Mouse (Mus musculus) embryonic facial prominence, embryonic 15.5 days (tissue): Measurements from ENCODE around the gene Tspan18. TPM values are rescaled to one million over a fixed set of nuclear protein-coding genes. Genes with fewer than 3 reads are reported as not detected.
A peak's percentile ranks its signal among the peaks of the same experiment; 100 is the strongest.

ENCODE experiments used
- ATAC-seq: fragments of 200-750 bp; cut with Nextera tagmentation; 2 replicates; pipeline ENCODE4 v1.8.0; 2017; ENCODE audit warnings: low read depth, moderate TSS enrichment; ENCODE audit not compliant: insufficient number of reproducible peaks, low FRiP score, low TSS enrichment
- H3K27ac ChIP-seq: fragments of 300-500 bp; sonication (generic); replicated peaks from 2 replicates; pipeline ENCODE4 v1.5.1; 2015; ENCODE audit warnings: mild to moderate bottlenecking, inconsistent platforms
- H3K27me3 ChIP-seq: fragments of 300-500 bp; sonication (generic); 2 replicates; pipeline ENCODE4 v1.6.1; 2015; ENCODE audit warnings: inconsistent platforms
- H3K36me3 ChIP-seq: fragments of 300-500 bp; sonication (generic); 2 replicates; pipeline ENCODE4 v1.6.1; 2015; ENCODE audit warnings: mild to moderate bottlenecking, inconsistent platforms
- H3K4me1 ChIP-seq: fragments of 300-500 bp; sonication (generic); 2 replicates; pipeline ENCODE4 v1.6.1; 2015; ENCODE audit warnings: inconsistent platforms
- H3K4me2 ChIP-seq: fragments of 300-500 bp; sonication (generic); replicated peaks from 2 replicates; pipeline ENCODE4 v1.6.1; 2015; ENCODE audit warnings: mild to moderate bottlenecking, inconsistent platforms
- H3K4me3 ChIP-seq: fragments of 300-500 bp; sonication (generic); replicated peaks from 2 replicates; pipeline ENCODE4 v1.5.1; 2015; ENCODE audit warnings: mild to moderate bottlenecking, inconsistent platforms
- H3K9ac ChIP-seq: fragments of 300-500 bp; sonication (generic); 2 replicates; pipeline ENCODE4 v1.6.1; 2015; ENCODE audit warnings: inconsistent platforms
- H3K9me3 ChIP-seq: fragments of 300-500 bp; sonication (generic); replicated peaks from 2 replicates; pipeline ENCODE4 v1.6.1; 2016; ENCODE audit warnings: inconsistent platforms
- WGBS: fragments of 180-500 bp; shearing (Covaris S2); methylation state at CpG from one replicate; pipeline ENCODE4 v1.1.7; 2015; 5-methylcytosine and 5-hydroxymethylcytosine counted together
- polyA plus RNA-seq: library from polyadenylated mRNA; unstranded; fragments of >200 nt; fragmentation: Nextera tagmentation; extraction: Ambion mirVana; gene quantifications from 2 replicates; pipeline ENCODE4 v1.2.1, GENCODE M21; 2015

The Tspan18 gene
- polyA plus RNA-seq, 1 experiment from 2014 or later: 27.6 TPM

GRCm38 (mm10) chr2:93318781-93319349 is 15.4 kb downstream of the Tspan18 start:
- no peak overlapping the region for H3K27ac ChIP-seq
- WGBS: 78% methylated on average over 21 of the region's 21 CpGs
- no peak for ATAC-seq
- H3K9ac ChIP-seq: no peak overlapping the region
- H3K4me3 ChIP-seq: no peak overlapping the region
- peaks cover 55% of the 10 kb centered on the region for H3K4me1 ChIP-seq
- no peaks in the 10 kb centered on the region for H3K36me3 ChIP-seq
- no peaks in the 10 kb centered on the region for H3K27me3 ChIP-seq
- no peaks in the 10 kb centered on the region for H3K9me3 ChIP-seq
- H3K4me2 ChIP-seq: no peak overlapping the region

- no peaks in the 10 kb centered on the region for H3K27me3 ChIP-seq
- 0 out of 2 replicates have a peak, but pooled peaks have one; percentile 48 for ATAC-seq
- peaks cover 26% of the 10 kb centered on the region for H3K4me1 ChIP-seq
Measured at GRCm38 (mm10) chr2:93313768-93314632, 20.3 kb downstream of the Tspan18 start.

GRCm38 (mm10) chr2:93312458-93312857 is 21.8 kb downstream of the Tspan18 start:
- WGBS: 75% methylated on average over 3 of the region's 3 CpGs
- Histone ChIP-seq H3K4me1 (peaks cover 17% of the 10 kb centered on the region), H3K9ac (no peak overlapping the region), H3K27me3 (no peaks in the 10 kb centered on the region), H3K36me3 (no peaks in the 10 kb centered on the region), H3K4me2 (no peak overlapping the region), H3K9me3 (no peaks in the 10 kb centered on the region), H3K27ac (no peak overlapping the region), H3K4me3 (no peak overlapping the region)
- no peak for ATAC-seq

More at GRCm38 (mm10) chr2:93313768-93314632, 20.3 kb downstream of the Tspan18 start:
- Histone ChIP-seq H3K4me2 (no peak overlapping the region), H3K9me3 (no peaks in the 10 kb centered on the region), H3K9ac (no peak overlapping the region), H3K36me3 (no peaks in the 10 kb centered on the region), H3K27ac (no peak overlapping the region), H3K4me3 (no peak overlapping the region)
- WGBS: 28% methylated on average over 15 of the region's 15 CpGs

- ATAC-seq: no peak
- Histone ChIP-seq H3K4me3 (no peak overlapping the region), H3K27me3 (no peaks in the 10 kb centered on the region), H3K36me3 (no peaks in the 10 kb centered on the region), H3K4me2 (no peak overlapping the region), H3K4me1 (peaks cover 10% of the 10 kb centered on the region; the same call in 1 of the 2 replicates), H3K27ac (no peak overlapping the region), H3K9ac (no peak overlapping the region), H3K9me3 (no peaks in the 10 kb centered on the region)
- WGBS: 82% methylated on average over 14 of the region's 14 CpGs
Measured at GRCm38 (mm10) chr2:93309724-93310413, 24.4 kb downstream of the Tspan18 start.

GRCm38 (mm10) chr2:93306898-93307297 is 27.4 kb downstream of the Tspan18 start:
- Histone ChIP-seq H3K4me1 (peaks cover 18% of the 10 kb centered on the region), H3K27me3 (no peaks in the 10 kb centered on the region), H3K9me3 (no peaks in the 10 kb centered on the region), H3K9ac (no peak overlapping the region), H3K4me3 (no peak overlapping the region), H3K4me2 (no peak overlapping the region), H3K36me3 (no peaks in the 10 kb centered on the region), H3K27ac (no peak overlapping the region)
- no peak for ATAC-seq
- WGBS: 70% methylated on average over 4 of the region's 4 CpGs

GRCm38 (mm10) chr2:93304273-93304634 is 30.1 kb downstream of the Tspan18 start:
- 33% methylated on average over 4 of the region's 4 CpGs for WGBS
- Histone ChIP-seq H3K36me3 (no peaks in the 10 kb centered on the region), H3K9ac (no peak overlapping the region), H3K9me3 (no peaks in the 10 kb centered on the region), H3K4me2 (no peak overlapping the region), H3K27me3 (no peaks in the 10 kb centered on the region), H3K4me1 (peaks cover 18% of the 10 kb centered on the region), H3K27ac (peak overlapping the region; percentile 58), H3K4me3 (no peak overlapping the region)
- no peak for ATAC-seq

- H3K27me3 ChIP-seq: no peaks in the 10 kb centered on the region
- no peaks in the 10 kb centered on the region for H3K36me3 ChIP-seq
- ATAC-seq: peak; percentile 60
- no peak overlapping the region for H3K4me3 ChIP-seq
- no peak overlapping the region for H3K4me2 ChIP-seq
- peak overlapping the region; percentile 58 for H3K27ac ChIP-seq
- no peak overlapping the region for H3K9ac ChIP-seq
- WGBS: 19% methylated on average over 16 of the region's 16 CpGs
- peaks cover 18% of the 10 kb centered on the region for H3K4me1 ChIP-seq
- H3K9me3 ChIP-seq: no peaks in the 10 kb centered on the region
Measured at GRCm38 (mm10) chr2:93303585-93304272, 30.6 kb downstream of the Tspan18 start.

GRCm38 (mm10) chr2:93303260-93303584 is 31.1 kb downstream of the Tspan18 start:
- Histone ChIP-seq H3K27ac (peak overlapping the region; percentile 58), H3K4me3 (no peak overlapping the region), H3K27me3 (no peaks in the 10 kb centered on the region), H3K4me1 (peaks cover 18% of the 10 kb centered on the region), H3K9me3 (no peaks in the 10 kb centered on the region), H3K36me3 (no peaks in the 10 kb centered on the region), H3K9ac (no peak overlapping the region), H3K4me2 (no peak overlapping the region)
- 45% methylated on average over 5 of the region's 5 CpGs for WGBS
- no peak for ATAC-seq

- ATAC-seq: no peak
- H3K4me3 ChIP-seq: no peak overlapping the region
- no peaks in the 10 kb centered on the region for H3K27me3 ChIP-seq
- H3K4me2 ChIP-seq: no peak overlapping the region
- no peaks in the 10 kb centered on the region for H3K4me1 ChIP-seq
- H3K27ac ChIP-seq: no peak overlapping the region
- WGBS: 54% methylated on average over 3 of the region's 3 CpGs
- no peaks in the 10 kb centered on the region for H3K36me3 ChIP-seq
- H3K9ac ChIP-seq: no peak overlapping the region
- H3K9me3 ChIP-seq: no peaks in the 10 kb centered on the region
Measured at GRCm38 (mm10) chr2:93297656-93298055, 36.6 kb downstream of the Tspan18 start.

GRCm38 (mm10) chr2:93291186-93291926 is 42.9 kb downstream of the Tspan18 start:
- Histone ChIP-seq H3K27me3 (no peaks in the 10 kb centered on the region), H3K4me1 (peaks cover 29% of the 10 kb centered on the region), H3K36me3 (no peaks in the 10 kb centered on the region), H3K4me2 (no peak overlapping the region), H3K27ac (no peak overlapping the region), H3K9me3 (no peaks in the 10 kb centered on the region), H3K4me3 (no peak overlapping the region), H3K9ac (no peak overlapping the region)
- 48% methylated on average over 13 of the region's 13 CpGs for whole genome bisulfite sequencing
- ATAC-seq: no peak
